Mouse (Mus musculus) ES-E14 (cell line): ENCODE results near the gene Nhlh2.

Source experiments
- CHD2 ChIP-seq: IDR thresholded peaks from 2 replicates; pipeline ENCODE4 v1.6.1; 2014; ENCODE audit warnings: mild to moderate bottlenecking, low read depth, low read length, inconsistent platforms
- HCFC1 ChIP-seq: IDR thresholded peaks from 2 replicates; pipeline ENCODE4 v1.6.1; 2012; ENCODE audit warnings: low read length, inconsistent platforms, borderline replicate concordance; ENCODE audit not compliant: insufficient read depth
- MAFK ChIP-seq: IDR thresholded peaks from 2 replicates; pipeline ENCODE4 v1.6.1; 2014; ENCODE audit warnings: mild to moderate bottlenecking, low read depth, low read length, inconsistent platforms; ENCODE audit not compliant: insufficient read depth
- ZC3H11A ChIP-seq: IDR thresholded peaks from 2 replicates; pipeline ENCODE4 v1.6.1; 2012; ENCODE audit warnings: low read depth, mild to moderate bottlenecking, inconsistent platforms, low read length, borderline replicate concordance

DNA sequence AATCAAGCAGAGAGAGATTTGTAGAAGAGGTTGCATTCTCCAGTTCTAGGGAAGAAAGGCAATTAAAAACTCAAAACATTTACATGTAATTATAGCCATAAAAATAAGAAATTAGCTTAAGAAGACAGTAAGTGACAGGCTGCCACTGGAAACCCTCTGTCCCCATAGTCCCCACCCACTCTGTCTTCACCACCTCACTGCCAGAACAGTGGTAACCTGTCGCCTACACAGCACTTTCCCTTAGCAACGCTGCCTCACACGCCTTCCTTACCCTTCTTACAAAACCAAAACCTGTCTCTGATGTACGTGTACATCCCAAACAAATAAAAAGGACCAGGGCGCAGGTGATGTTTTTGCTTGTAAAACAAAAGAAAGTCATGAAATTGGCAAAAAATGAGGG is 15.8 kb downstream of the Nhlh2 start:
- TF ChIP-seq ZC3H11A (no peak), CHD2 (no peak), HCFC1 (no peak), MAFK (no peak)
